Mouse (Mus musculus) forebrain, embryonic 11.5 days (tissue): ENCODE data around the gene Dleu7. TPM values are rescaled to one million over a fixed set of nuclear protein-coding genes. Genes with fewer than 3 reads are reported as not detected.

Source experiments
- ATAC-seq: fragments of 200-750 bp; cut with Nextera tagmentation; replicated peaks from 2 replicates; pipeline ENCODE4 v1.8.0; 2017; ENCODE audit warnings: moderate TSS enrichment; ENCODE audit not compliant: low FRiP score
- DNase-seq: peaks from one replicate; pipeline ENCODE4 v3.0.0-alpha.2; 2017; ENCODE audit warnings: low spot score
- H3K27ac ChIP-seq: fragments of 300-500 bp; sonication (generic); 2 replicates; pipeline ENCODE4 v1.5.1; 2014; ENCODE audit warnings: low read depth, low read length
- H3K27me3 ChIP-seq: fragments of 300-500 bp; sonication (generic); 2 replicates; pipeline ENCODE4 v1.6.1; 2014; ENCODE audit warnings: mild to moderate bottlenecking, low read length, mixed read lengths; ENCODE audit not compliant: control insufficient read depth, insufficient read depth
- H3K36me3 ChIP-seq: fragments of 300-500 bp; sonication (generic); 2 replicates; pipeline ENCODE4 v1.6.1; 2014; ENCODE audit warnings: mild to moderate bottlenecking, low read length, moderate library complexity, mixed read lengths; ENCODE audit not compliant: control insufficient read depth, insufficient read depth
- H3K4me1 ChIP-seq: fragments of 300-500 bp; sonication (generic); replicated peaks from 2 replicates; pipeline ENCODE4 v1.6.1; 2014; ENCODE audit warnings: low read length, mixed read lengths; ENCODE audit not compliant: control insufficient read depth, insufficient read depth
- H3K4me2 ChIP-seq: fragments of 300-500 bp; sonication (generic); 2 replicates; pipeline ENCODE4 v1.6.1; 2014; ENCODE audit warnings: low read depth, mild to moderate bottlenecking, low read length, moderate library complexity, mixed read lengths; ENCODE audit not compliant: severe bottlenecking
- H3K4me3 ChIP-seq: fragments of 300-500 bp; sonication (generic); 2 replicates; pipeline ENCODE4 v1.5.1; 2014; ENCODE audit warnings: low read depth, low read length
- H3K9ac ChIP-seq: fragments of 300-500 bp; sonication (generic); 2 replicates; pipeline ENCODE4 v1.6.1; 2014; ENCODE audit warnings: low read length
- H3K9me3 ChIP-seq: fragments of 300-500 bp; sonication (generic); 2 replicates; pipeline ENCODE4 v1.6.1; 2016; ENCODE audit warnings: low read length, mixed read lengths; ENCODE audit not compliant: control insufficient read depth
- WGBS: fragments of 180-500 bp; shearing (Covaris S2); extraction: QIAGEN DNeasy Blood & Tissue Kit; methylation state at CpG from one replicate; pipeline ENCODE4 v1.1.7; 2014; 5-methylcytosine and 5-hydroxymethylcytosine counted together
- polyA plus RNA-seq: library from polyadenylated mRNA; unstranded; fragments of >200 nt; fragmentation: Nextera tagmentation; extraction: Ambion mirVana; gene quantifications from 2 replicates; pipeline ENCODE4 v1.2.1, GENCODE M21; 2014

Dleu7 gene
- polyA plus RNA-seq, 1 experiment from 2014 or later, result 3.2 TPM

- Histone ChIP-seq H3K9ac (no peak overlapping the region), H3K36me3 (no peaks in the 10 kb centered on the region), H3K4me2 (no peak overlapping the region), H3K4me3 (no peak overlapping the region), H3K27ac (no peak overlapping the region), H3K27me3 (no peaks in the 10 kb centered on the region), H3K4me1 (peaks cover 5% of the 10 kb centered on the region; the same call in 1 of the 2 replicates), H3K9me3 (no peaks in the 10 kb centered on the region)
- DNase-seq (no peak), ATAC-seq (no peak)
- WGBS, result 47% methylated on average over 6 of the region's 6 CpGs
Observed at GRCm38 (mm10) chr14:62328606-62329005, 35.8 kb upstream of the Dleu7 start.

GRCm38 (mm10) chr14:62327171-62327570 is 34.3 kb upstream of the Dleu7 start:
- Histone ChIP-seq H3K27me3 (no peaks in the 10 kb centered on the region), H3K9me3 (no peaks in the 10 kb centered on the region), H3K4me3 (no peak overlapping the region), H3K9ac (no peak overlapping the region), H3K4me2 (no peak overlapping the region), H3K4me1 (peaks cover 3% of the 10 kb centered on the region; the same call in 1 of the 2 replicates), H3K27ac (no peak overlapping the region), H3K36me3 (no peaks in the 10 kb centered on the region)
- DNase-seq (no peak), ATAC-seq (no peak)
- 26% methylated on average over 2 of the region's 2 CpGs for WGBS

GRCm38 (mm10) chr14:62326026-62326425 is 33.2 kb upstream of the Dleu7 start:
- DNase-seq (no peak), ATAC-seq (no peak)
- Histone ChIP-seq H3K4me3 (no peak overlapping the region), H3K9ac (no peak overlapping the region), H3K9me3 (no peaks in the 10 kb centered on the region), H3K4me2 (no peak overlapping the region), H3K4me1 (no peaks in the 10 kb centered on the region; the same call in 1 of the 2 replicates), H3K27ac (no peak overlapping the region), H3K27me3 (no peaks in the 10 kb centered on the region), H3K36me3 (no peaks in the 10 kb centered on the region)
- 91% methylated on average over 3 of the region's 3 CpGs for WGBS

GRCm38 (mm10) chr14:62324943-62325342 is 32.1 kb upstream of the Dleu7 start:
- Histone ChIP-seq H3K27ac (no peak overlapping the region), H3K9me3 (no peaks in the 10 kb centered on the region), H3K36me3 (no peaks in the 10 kb centered on the region), H3K4me3 (no peak overlapping the region), H3K4me2 (no peak overlapping the region), H3K4me1 (no peaks in the 10 kb centered on the region; the same call in 1 of the 2 replicates), H3K27me3 (no peaks in the 10 kb centered on the region), H3K9ac (no peak overlapping the region)
- ATAC-seq, result no peak
- no peak for DNase-seq
- 88% methylated on average over 5 of the region's 5 CpGs for WGBS

- 91% methylated on average over 5 of the region's 5 CpGs for WGBS
- no peak for DNase-seq
Observed at GRCm38 (mm10) chr14:62323457-62323856, 30.6 kb upstream of the Dleu7 start.

GRCm38 (mm10) chr14:62322581-62323344 is 29.9 kb upstream of the Dleu7 start:
- H3K36me3 ChIP-seq, result no peaks in the 10 kb centered on the region
- H3K4me1 ChIP-seq, result no peaks in the 10 kb centered on the region; the same call in 1 of the 2 replicates
- WGBS, result 34% methylated on average over 6 of the region's 6 CpGs
- no peak overlapping the region for H3K4me2 ChIP-seq
- no peak overlapping the region for H3K4me3 ChIP-seq
- no peak overlapping the region for H3K27ac ChIP-seq
- no peak overlapping the region for H3K9ac ChIP-seq
- H3K27me3 ChIP-seq, result no peaks in the 10 kb centered on the region
- ATAC-seq, result no peak
- H3K9me3 ChIP-seq, result no peaks in the 10 kb centered on the region
- DNase-seq, result no peak

More at GRCm38 (mm10) chr14:62323457-62323856, 30.6 kb upstream of the Dleu7 start:
- Histone ChIP-seq H3K4me2 (no peak overlapping the region), H3K4me3 (no peak overlapping the region), H3K9me3 (no peaks in the 10 kb centered on the region), H3K36me3 (no peaks in the 10 kb centered on the region), H3K9ac (no peak overlapping the region), H3K27ac (no peak overlapping the region), H3K27me3 (no peaks in the 10 kb centered on the region), H3K4me1 (no peaks in the 10 kb centered on the region; the same call in 1 of the 2 replicates)
- no peak for ATAC-seq

GRCm38 (mm10) chr14:62311672-62312071 is 18.8 kb upstream of the Dleu7 start:
- Histone ChIP-seq H3K27me3 (no peaks in the 10 kb centered on the region), H3K27ac (no peak overlapping the region), H3K4me3 (no peak overlapping the region), H3K9me3 (no peaks in the 10 kb centered on the region), H3K9ac (no peak overlapping the region), H3K4me2 (no peak overlapping the region), H3K4me1 (no peaks in the 10 kb centered on the region), H3K36me3 (no peaks in the 10 kb centered on the region)
- ATAC-seq, result no peak
- WGBS, result 96% methylated on average over 1 of the region's 1 CpGs
- no peak for DNase-seq

- ATAC-seq (no peak), DNase-seq (no peak)
- no peak overlapping the region for H3K4me3 ChIP-seq
- no peaks in the 10 kb centered on the region for H3K27me3 ChIP-seq
- H3K9me3 ChIP-seq, result no peaks in the 10 kb centered on the region
- no peaks in the 10 kb centered on the region for H3K36me3 ChIP-seq
- no peaks in the 10 kb centered on the region for H3K4me1 ChIP-seq
- no peak overlapping the region for H3K4me2 ChIP-seq
- no peak overlapping the region for H3K27ac ChIP-seq
- WGBS, result 66% methylated on average over 2 of the region's 2 CpGs
- H3K9ac ChIP-seq, result no peak overlapping the region
Observed at GRCm38 (mm10) chr14:62309026-62309425, 16.2 kb upstream of the Dleu7 start.

- no peak overlapping the region for H3K4me2 ChIP-seq
- no peaks in the 10 kb centered on the region for H3K9me3 ChIP-seq
- WGBS, result 89% methylated on average over 1 of the region's 1 CpGs
- DNase-seq (no peak), ATAC-seq (no peak)
- H3K36me3 ChIP-seq, result no peaks in the 10 kb centered on the region
- H3K27ac ChIP-seq, result no peak overlapping the region
- H3K4me3 ChIP-seq, result no peak overlapping the region
- H3K4me1 ChIP-seq, result no peaks in the 10 kb centered on the region
- no peaks in the 10 kb centered on the region for H3K27me3 ChIP-seq
- no peak overlapping the region for H3K9ac ChIP-seq
Observed at GRCm38 (mm10) chr14:62307555-62307954, 14.7 kb upstream of the Dleu7 start.
